Mouse (Mus musculus): ENCODE measurements around the gene Serp2. TPM values are rescaled to one million over a fixed set of nuclear protein-coding genes. Genes with fewer than 3 reads are reported as not detected.

The Serp2 gene
- polyA plus RNA-seq, 1 experiment from 2014 or later: 11.1 TPM

DNA sequence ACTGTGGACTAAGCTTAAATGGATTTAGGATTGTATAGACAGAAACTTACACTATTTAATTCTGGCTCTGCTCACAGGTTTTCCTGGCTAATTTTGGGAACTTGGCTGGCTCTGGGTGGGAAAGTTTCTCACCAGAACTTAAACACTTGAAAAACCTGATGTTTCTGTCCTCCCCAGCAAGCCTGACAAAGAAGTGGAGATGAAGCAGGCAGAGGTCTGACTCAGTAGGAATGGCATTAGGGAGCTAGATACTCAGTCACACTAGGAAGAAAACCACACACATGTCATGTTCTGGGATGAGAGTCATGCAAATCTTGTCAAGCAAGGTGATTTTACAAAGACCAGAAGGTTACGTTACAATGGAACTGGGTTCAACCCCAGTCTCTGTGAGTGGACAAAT is 21.6 kb downstream of the Serp2 start:
- no peak for ATAC-seq (replicated peaks; ENCODE audit: low FRiP score)

DNA sequence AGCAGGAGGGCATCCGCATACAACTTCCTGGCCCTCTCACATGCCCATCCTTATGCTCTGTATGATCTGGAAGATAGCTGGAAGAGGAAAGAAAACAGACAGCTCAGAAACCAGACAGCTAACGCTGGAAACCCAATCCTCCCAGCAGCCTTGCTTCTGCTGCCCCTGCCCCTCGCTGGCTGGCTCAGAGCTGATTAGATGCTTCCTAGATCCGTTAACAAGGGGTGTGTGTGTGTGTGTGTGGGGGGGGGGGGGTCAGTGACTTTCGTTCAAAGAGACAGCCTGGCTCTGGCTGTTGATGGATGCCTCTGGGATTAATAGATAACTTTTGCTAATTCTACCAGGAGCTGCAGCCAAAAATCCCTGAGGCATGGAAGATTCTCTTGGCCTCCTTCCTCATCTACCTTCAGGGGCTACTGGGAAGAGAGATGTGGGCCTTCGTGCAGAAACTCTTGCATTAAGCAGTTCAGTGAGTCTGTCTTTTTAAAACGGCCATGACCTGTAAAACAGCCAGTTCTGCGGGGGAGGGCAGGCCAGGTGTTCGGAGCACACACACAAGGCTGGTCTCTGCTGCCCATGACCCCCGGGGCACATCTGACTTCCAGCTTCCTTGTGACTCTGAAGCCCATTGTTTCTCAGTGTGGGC is 23.4 kb downstream of the Serp2 start:
- Histone ChIP-seq H3K4me1 (peaks cover 68% of the 10 kb centered on the region), H3K27ac (peak overlapping the region; percentile 96), H3K36me3 (no peaks in the 10 kb centered on the region), H3K4me3 (replicated peaks) (peak overlapping the region; percentile 18), H3K9ac (no peak overlapping the region), H3K4me2 (peak overlapping the region; percentile 58), H3K9me3 (replicated peaks) (no peaks in the 10 kb centered on the region), H3K27me3 (no peaks in the 10 kb centered on the region)
- 11% methylated on average over 10 of the region's 10 CpGs for WGBS
- peak; percentile 76 for ATAC-seq (replicated peaks; ENCODE audit: low FRiP score)

More for the DNA sequence above, 21.6 kb downstream of the Serp2 start:
- Histone ChIP-seq H3K4me3 (replicated peaks) (no peak overlapping the region), H3K9me3 (replicated peaks) (no peaks in the 10 kb centered on the region), H3K9ac (no peak overlapping the region), H3K4me1 (peaks cover 55% of the 10 kb centered on the region), H3K36me3 (no peaks in the 10 kb centered on the region), H3K27ac (peak overlapping the region; percentile 15; the same call in 1 of the 2 replicates), H3K4me2 (no peak overlapping the region), H3K27me3 (no peaks in the 10 kb centered on the region)
- WGBS: 90% methylated on average over 1 of the region's 1 CpGs

DNA sequence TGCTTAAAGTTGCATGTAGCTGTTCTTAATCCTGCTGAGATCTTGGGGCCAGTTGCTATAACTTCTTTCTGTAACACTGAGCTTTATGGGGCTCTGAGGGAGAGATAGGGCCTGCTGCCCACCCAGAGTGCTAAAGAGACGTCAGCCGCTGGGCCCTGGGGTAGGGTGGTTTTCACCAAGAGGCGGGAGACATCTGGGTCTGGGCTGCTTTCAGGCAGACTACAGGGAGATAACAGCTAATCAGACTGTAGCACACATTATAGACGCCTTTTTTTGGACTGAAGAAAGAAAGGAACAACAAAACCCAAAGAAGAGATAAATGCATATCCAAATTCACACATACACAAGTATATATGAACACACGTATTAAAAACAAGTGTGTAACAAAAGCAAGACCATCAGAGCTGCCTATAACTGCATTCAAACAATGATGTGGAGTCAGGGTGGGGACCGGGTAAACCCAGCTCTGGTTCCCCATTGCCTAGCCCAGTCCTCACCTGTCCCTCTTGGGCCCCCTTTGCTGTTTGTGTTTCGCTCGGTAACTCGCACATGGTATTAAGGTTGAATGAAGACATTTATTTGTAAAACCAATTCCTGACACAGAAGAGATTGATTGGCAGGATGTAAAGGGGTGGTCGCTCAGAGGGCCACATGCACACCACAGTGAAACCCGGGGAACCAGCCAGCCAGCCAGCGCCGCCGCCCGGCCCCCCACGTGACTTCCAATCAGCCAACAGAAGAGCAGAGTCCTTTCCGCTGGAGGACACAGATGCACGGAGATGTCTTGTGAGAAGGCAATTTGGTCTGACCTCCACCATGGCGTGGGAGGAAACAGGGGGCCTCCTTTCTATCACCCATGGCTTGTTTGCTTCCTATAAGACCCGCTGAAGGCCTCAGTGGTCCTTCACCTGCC is 24.2 kb downstream of the Serp2 start:
- peak; percentile 81 for ATAC-seq (replicated peaks; ENCODE audit: low FRiP score)
- 29% methylated on average over 20 of the region's 20 CpGs for WGBS
- H3K4me2 ChIP-seq: peak overlapping the region; percentile 58
- peak overlapping the region; percentile 96 for H3K27ac ChIP-seq
- peak overlapping the region; percentile 18 for H3K4me3 ChIP-seq (replicated peaks)
- H3K27me3 ChIP-seq: no peaks in the 10 kb centered on the region
- no peak overlapping the region for H3K9ac ChIP-seq
- H3K4me1 ChIP-seq: peaks cover 70% of the 10 kb centered on the region
- H3K9me3 ChIP-seq (replicated peaks): no peaks in the 10 kb centered on the region
- H3K36me3 ChIP-seq: no peaks in the 10 kb centered on the region

DNA sequence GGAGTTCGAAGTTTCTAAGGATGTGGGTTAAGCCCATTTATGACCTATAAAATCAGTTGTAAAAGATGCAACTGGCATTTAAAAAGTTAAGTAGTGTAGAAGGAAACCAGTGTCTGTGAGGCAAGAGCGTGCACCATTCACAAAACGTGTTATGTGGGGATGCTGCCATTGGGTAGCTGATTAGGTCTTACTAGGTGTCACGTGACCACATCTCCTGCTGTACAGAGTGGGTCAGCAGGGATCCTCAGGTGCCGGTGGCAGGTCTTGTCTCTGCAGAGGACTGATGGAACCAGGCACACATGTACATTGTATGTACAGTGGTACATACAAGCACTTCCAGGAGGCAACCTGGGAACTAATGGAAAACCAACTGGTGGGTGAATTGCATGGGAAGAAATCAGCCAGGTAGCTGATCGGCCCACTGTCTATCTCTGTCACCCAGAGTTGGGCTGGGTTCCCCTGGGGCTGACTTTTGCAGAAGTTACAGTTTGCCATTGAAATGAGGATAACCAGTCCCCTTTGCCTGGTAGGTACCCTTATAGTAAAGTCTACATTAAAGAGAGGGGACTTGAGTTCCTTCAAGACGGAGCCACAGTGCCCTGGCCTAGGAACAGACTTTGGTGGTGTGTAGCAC is 25.5 kb downstream of the Serp2 start:
- ATAC-seq (replicated peaks; ENCODE audit: low FRiP score): no peak

DNA sequence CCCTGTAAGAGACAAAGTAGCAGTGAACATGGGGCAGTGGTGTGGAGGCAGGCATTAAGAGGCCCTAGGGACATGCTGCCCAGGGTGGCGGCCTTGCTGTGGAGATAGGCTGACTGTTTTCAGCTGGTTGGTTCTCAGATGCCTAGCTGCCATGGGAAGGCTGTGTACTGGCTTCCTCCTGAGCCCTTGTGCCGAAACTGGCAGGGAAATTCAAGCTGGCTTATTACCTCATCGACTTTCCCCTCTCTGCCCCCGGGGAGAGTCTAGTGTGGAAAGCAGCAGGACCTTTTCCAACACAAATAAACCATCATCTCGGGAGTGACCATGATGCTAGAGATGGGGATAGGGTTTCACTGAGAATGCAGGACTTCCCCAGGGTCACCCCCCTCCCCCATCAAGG is 28.0 kb downstream of the Serp2 start:
- H3K4me3 ChIP-seq (replicated peaks): no peak overlapping the region
- H3K9ac ChIP-seq: 0 out of 2 replicates have a peak overlapping the region, but pooled peaks have one; percentile 14
- no peak overlapping the region for H3K4me2 ChIP-seq
- H3K9me3 ChIP-seq (replicated peaks): no peaks in the 10 kb centered on the region
- H3K36me3 ChIP-seq: no peaks in the 10 kb centered on the region
- 16% methylated on average over 5 of the region's 5 CpGs for WGBS
- no peaks in the 10 kb centered on the region for H3K27me3 ChIP-seq
- peak overlapping the region; percentile 83 for H3K27ac ChIP-seq
- peak; percentile 20; the same call in 1 of the 2 replicates for ATAC-seq (replicated peaks; ENCODE audit: low FRiP score)
- H3K4me1 ChIP-seq: peaks cover 59% of the 10 kb centered on the region

More for the DNA sequence above, 25.5 kb downstream of the Serp2 start:
- Histone ChIP-seq H3K4me2 (no peak overlapping the region), H3K4me1 (peaks cover 71% of the 10 kb centered on the region), H3K4me3 (replicated peaks) (no peak overlapping the region), H3K27me3 (no peaks in the 10 kb centered on the region), H3K9me3 (replicated peaks) (no peaks in the 10 kb centered on the region), H3K27ac (no peak overlapping the region), H3K36me3 (no peaks in the 10 kb centered on the region), H3K9ac (no peak overlapping the region)
- WGBS: 94% methylated on average over 7 of the region's 7 CpGs

DNA sequence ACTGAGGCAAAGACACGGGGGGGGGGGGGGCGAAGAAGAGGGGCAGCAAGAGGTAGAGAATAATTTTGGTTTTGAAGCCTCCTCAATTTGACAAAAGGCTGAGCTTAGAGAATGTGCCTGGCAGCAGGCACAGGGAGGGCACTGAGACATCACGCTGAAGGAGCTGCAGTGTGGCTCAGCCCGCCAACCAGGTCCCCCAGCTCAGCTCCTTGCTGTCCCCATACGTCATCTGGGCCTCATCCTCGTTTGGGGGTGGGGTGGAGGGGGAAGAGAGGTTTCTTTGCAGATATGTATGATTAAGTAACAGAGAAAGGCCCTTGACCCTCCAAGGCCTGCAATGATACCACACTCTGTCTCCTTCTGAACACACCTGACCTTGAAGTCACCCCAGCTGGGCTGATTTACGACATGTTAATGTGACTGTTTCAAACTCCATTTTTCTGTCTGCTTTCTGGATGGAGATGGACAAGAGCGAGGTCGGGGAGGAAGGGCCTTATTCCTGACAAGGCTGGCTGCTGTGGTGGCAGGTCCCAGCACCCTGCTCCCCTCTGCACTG is 28.9 kb downstream of the Serp2 start:
- 30% methylated on average over 9 of the region's 9 CpGs for WGBS
- H3K27ac ChIP-seq: peak overlapping the region; percentile 83

DNA sequence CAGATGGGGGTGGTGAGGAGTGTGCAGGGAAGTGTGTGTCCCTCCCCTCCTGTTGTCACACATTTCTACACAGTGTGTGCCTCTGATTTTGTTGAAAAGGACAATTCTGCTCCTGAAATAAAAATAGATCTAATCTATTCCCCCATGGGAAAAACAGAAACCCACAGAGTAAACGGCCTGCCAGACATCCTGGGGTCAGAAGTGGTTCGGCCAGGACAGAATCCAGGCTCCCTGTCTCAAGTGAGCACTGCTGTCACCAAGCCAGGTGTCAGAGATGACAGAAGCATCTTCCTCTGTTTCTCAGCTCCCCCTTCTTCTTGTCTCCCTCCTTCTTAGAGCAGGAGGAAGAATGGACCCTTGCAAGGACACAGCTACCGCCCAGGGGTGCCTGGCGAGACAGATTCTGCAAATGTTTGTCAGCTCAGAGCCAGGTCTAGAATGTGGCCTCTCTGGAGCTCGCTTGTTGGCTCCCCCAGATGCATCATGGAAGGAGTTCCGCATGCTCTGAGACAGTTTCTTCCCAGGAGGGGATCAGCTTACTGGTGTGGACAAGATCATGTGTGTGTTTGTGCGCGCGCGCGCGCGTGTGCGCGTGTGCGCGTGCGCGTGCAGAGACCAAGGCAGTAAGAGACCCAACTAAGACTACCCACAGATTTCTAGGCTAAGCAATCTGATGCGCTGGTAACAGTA is 29.5 kb downstream of the Serp2 start:
- Histone ChIP-seq H3K4me2 (no peak overlapping the region), H3K9ac (no peak overlapping the region), H3K27ac (peak overlapping the region; percentile 83), H3K4me3 (replicated peaks) (no peak overlapping the region), H3K4me1 (peaks cover 44% of the 10 kb centered on the region), H3K9me3 (replicated peaks) (no peaks in the 10 kb centered on the region), H3K27me3 (no peaks in the 10 kb centered on the region), H3K36me3 (no peaks in the 10 kb centered on the region)
- 66% methylated on average over 20 of the region's 20 CpGs for WGBS
- ATAC-seq (replicated peaks; ENCODE audit: low FRiP score): no peak

More for the DNA sequence above, 28.9 kb downstream of the Serp2 start:
- ATAC-seq (replicated peaks; ENCODE audit: low FRiP score): no peak
- H3K27me3 ChIP-seq: no peaks in the 10 kb centered on the region
- peaks cover 51% of the 10 kb centered on the region for H3K4me1 ChIP-seq
- H3K9ac ChIP-seq: no peak overlapping the region
- no peaks in the 10 kb centered on the region for H3K36me3 ChIP-seq
- H3K4me3 ChIP-seq (replicated peaks): no peak overlapping the region
- no peaks in the 10 kb centered on the region for H3K9me3 ChIP-seq (replicated peaks)
- no peak overlapping the region for H3K4me2 ChIP-seq

DNA sequence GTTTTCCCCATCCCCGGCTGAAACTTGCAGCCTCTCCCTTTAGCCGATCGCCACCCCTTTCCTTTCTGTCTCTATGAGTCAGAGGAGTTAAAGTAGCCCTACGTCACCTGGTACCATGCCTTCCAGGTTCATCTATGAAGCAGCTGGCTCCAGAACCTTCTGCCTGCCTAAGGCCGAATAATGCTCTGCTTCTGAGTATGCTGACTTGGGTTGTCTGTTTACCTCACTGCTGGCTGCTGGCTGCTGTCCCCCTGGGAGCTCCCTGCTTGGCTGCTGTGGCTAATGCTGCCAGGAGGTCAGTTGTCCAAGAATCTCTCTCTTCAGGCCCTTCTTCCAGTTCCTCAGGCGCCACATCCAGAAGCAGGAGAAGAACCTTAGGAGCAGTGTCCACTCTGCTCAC is 30.2 kb downstream of the Serp2 start:
- ATAC-seq (replicated peaks; ENCODE audit: low FRiP score): no peak
- Histone ChIP-seq H3K4me1 (peaks cover 41% of the 10 kb centered on the region), H3K9me3 (replicated peaks) (no peaks in the 10 kb centered on the region), H3K27ac (peak overlapping the region; percentile 83), H3K9ac (no peak overlapping the region), H3K27me3 (no peaks in the 10 kb centered on the region), H3K4me3 (replicated peaks) (no peak overlapping the region), H3K4me2 (no peak overlapping the region), H3K36me3 (no peaks in the 10 kb centered on the region)
- WGBS: 78% methylated on average over 6 of the region's 6 CpGs

DNA sequence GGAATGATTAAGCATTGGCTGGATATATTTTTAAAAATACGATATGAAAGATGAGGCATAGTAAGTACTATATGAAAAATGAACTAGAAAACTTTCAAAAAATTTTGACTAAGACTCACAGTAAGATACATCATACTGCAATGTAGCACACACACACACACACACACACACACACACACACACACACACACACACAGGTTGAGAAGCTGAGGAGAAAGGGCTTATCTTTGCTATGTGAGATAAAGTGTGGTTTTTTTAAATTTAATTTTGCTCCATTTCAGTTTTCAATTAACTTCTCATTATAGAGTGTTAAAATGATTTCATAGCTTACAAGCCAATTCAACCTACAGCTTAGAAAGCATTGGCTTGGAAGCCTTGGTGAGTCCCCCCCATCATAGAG is 33.3 kb downstream of the Serp2 start:
- no peak overlapping the region for H3K27ac ChIP-seq
- no peak for ATAC-seq (replicated peaks; ENCODE audit: low FRiP score)
- 92% methylated on average over 1 of the region's 1 CpGs for WGBS
- H3K4me2 ChIP-seq: no peak overlapping the region
- no peaks in the 10 kb centered on the region for H3K27me3 ChIP-seq
- H3K4me1 ChIP-seq: peaks cover 41% of the 10 kb centered on the region
- H3K9me3 ChIP-seq (replicated peaks): no peaks in the 10 kb centered on the region
- H3K36me3 ChIP-seq: no peaks in the 10 kb centered on the region
- H3K9ac ChIP-seq: no peak overlapping the region
- no peak overlapping the region for H3K4me3 ChIP-seq (replicated peaks)

DNA sequence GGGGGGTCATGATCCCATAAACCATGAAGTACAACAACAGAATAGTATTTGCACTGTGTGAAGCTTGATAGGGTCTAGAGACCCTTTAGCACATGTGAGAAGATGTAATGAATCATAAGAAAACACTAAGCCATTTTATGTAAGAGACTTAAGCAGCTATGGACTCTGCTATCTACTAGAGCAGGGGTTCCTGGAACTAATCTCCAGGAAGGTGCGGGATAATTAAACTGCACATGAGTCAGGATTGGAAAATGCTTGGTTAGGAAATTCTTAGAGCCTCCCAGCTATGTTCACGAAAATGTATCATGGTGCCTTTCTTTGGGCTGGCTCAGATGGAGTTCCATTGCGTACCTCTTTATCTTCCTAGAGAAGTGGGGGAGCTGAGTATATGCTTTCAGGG is 35.4 kb downstream of the Serp2 start:
- Histone ChIP-seq H3K9me3 (replicated peaks) (no peaks in the 10 kb centered on the region), H3K4me2 (no peak overlapping the region), H3K27ac (peak overlapping the region; percentile 56; the same call in 1 of the 2 replicates), H3K36me3 (no peaks in the 10 kb centered on the region), H3K9ac (no peak overlapping the region), H3K4me1 (peaks cover 26% of the 10 kb centered on the region), H3K27me3 (no peaks in the 10 kb centered on the region), H3K4me3 (replicated peaks) (no peak overlapping the region)
- no peak for ATAC-seq (replicated peaks; ENCODE audit: low FRiP score)
- 96% methylated on average over 3 of the region's 3 CpGs for WGBS

DNA sequence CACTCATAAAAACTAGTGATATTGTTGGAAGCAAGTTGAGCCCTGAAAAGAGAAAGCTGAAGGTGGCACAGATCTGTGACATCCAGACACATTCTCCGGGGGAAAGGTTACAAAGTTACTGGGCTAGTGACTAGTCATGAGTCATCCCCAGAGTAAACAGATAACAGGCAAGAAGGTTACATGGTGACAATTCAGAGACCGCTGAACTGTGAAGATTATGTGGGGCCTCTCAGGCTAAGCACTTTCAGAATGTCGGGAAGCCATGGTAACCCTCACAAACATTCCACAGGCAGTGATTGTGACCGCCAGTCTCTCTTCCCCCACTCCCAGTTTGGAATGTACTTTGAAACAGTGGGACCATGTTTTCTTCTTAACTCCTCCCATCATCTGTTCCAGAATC is 36.1 kb downstream of the Serp2 start:
- ATAC-seq (replicated peaks; ENCODE audit: low FRiP score): peak; percentile 86
- 37% methylated on average over 4 of the region's 4 CpGs for WGBS
- H3K36me3 ChIP-seq: no peaks in the 10 kb centered on the region
- no peaks in the 10 kb centered on the region for H3K27me3 ChIP-seq
- no peak overlapping the region for H3K4me3 ChIP-seq (replicated peaks)
- H3K9ac ChIP-seq: no peak overlapping the region
- H3K4me2 ChIP-seq: no peak overlapping the region
- peaks cover 23% of the 10 kb centered on the region for H3K4me1 ChIP-seq
- peak overlapping the region; percentile 56 for H3K27ac ChIP-seq
- no peaks in the 10 kb centered on the region for H3K9me3 ChIP-seq (replicated peaks)

Measured in kidney, embryonic 15.5 days (tissue).